10 mouse cellular contexts compared by ENCODE assay signal in genomic region chr7:16132161-16132581, GRCm38 (mm10). TPM values are rescaled to one million over a fixed set of nuclear protein-coding genes. Genes with fewer than 3 reads are reported as not detected.
DNase-seq lines count a peak whose midpoint lies in the region; ATAC-seq and TF ChIP-seq lines count a peak whose summit lies in the region.
"Had no signal": no experiment of that assay in that cellular context is flagged by ENCODE, and none has a peak within 500 bp of the region (broad histone marks: within the 10 kb centered on the region; RNA-seq: fewer than 3 reads in every experiment).

No protein-coding gene starts in this region.

- H3K4me2 ChIP-seq in kidney, embryonic 14.5 days (replicated peaks; ENCODE audit: low read depth, low read length) = 0 out of 2 replicates have a peak overlapping the region, but pooled peaks have one; percentile 10
- peak overlapping the region; percentile 69 for H3K4me2 ChIP-seq in forebrain, embryonic 16.5 days (ENCODE audit: low read length)
- H3K4me2 ChIP-seq in midbrain, postnatal 0 days (ENCODE audit: low read depth, low read length, poor library complexity, severe bottlenecking) = peak overlapping the region; percentile 80
- H3K4me2 ChIP-seq: liver, embryonic 15.5 days had no signal

- no peaks in the 10 kb centered on the region; the same call in 1 of the 2 replicates for H3K36me3 ChIP-seq in kidney, embryonic 14.5 days (ENCODE audit: control insufficient read depth, insufficient read depth, low read length)
- no peaks in the 10 kb centered on the region for H3K36me3 ChIP-seq in forebrain, embryonic 16.5 days (ENCODE audit: control insufficient read depth, insufficient read depth)
- H3K36me3 ChIP-seq in midbrain, postnatal 0 days (ENCODE audit: insufficient read depth, low read length) = peaks cover 11% of the 10 kb centered on the region; the same call in 1 of the 2 replicates
- H3K36me3 ChIP-seq: liver, embryonic 15.5 days had no signal

- H3K4me3 ChIP-seq in kidney, embryonic 14.5 days (ENCODE audit: low read length) = no peak overlapping the region
- no peak overlapping the region; the same call in 1 of the 2 replicates for H3K4me3 ChIP-seq in forebrain, embryonic 16.5 days (replicated peaks; ENCODE audit: low read length)
- H3K4me3 ChIP-seq in midbrain, postnatal 0 days (ENCODE audit: low read depth, low read length) = no peak overlapping the region
- H3K4me3 ChIP-seq: liver, embryonic 15.5 days had no signal

- ATAC-seq in kidney, embryonic 14.5 days (ENCODE audit: low FRiP score, low TSS enrichment) = no peak
- ATAC-seq in forebrain, embryonic 16.5 days = no peak
- ATAC-seq in midbrain, postnatal 0 days (ENCODE audit: low FRiP score) = no peak

- WGBS in kidney, embryonic 14.5 days = 16% methylated on average over 7 of the region's 7 CpGs
- 5% methylated on average over 7 of the region's 7 CpGs for WGBS in forebrain, embryonic 16.5 days
- 12% methylated on average over 7 of the region's 7 CpGs for WGBS in midbrain, postnatal 0 days

- DNase-seq in kidney, postnatal 14 days = no peak
- DNase-seq in cerebellum, adult 9-11 months = peak; percentile 80
- DNase-seq in midbrain, postnatal 0 days (ENCODE audit: low spot score) = peak; percentile 22
- no peak for DNase-seq in urinary bladder, postnatal 10 days (ENCODE audit: low spot score)
- no peak for DNase-seq in heart, adult 9 months (ENCODE audit: low spot score in 2 of 2)
- no peak for DNase-seq in gastrocnemius, postnatal 10 days
- DNase-seq: kidney, adult 8-10 months had no signal

- H3K27ac ChIP-seq in kidney, embryonic 14.5 days (ENCODE audit: low read depth, low read length) = no peak overlapping the region
- H3K27ac ChIP-seq in forebrain, embryonic 16.5 days (ENCODE audit: low read length) = no peak overlapping the region
- H3K27ac ChIP-seq in midbrain, postnatal 0 days (ENCODE audit: low read depth, low read length) = no peak overlapping the region
- H3K27ac ChIP-seq: liver, embryonic 15.5 days had no signal

- H3K27me3 ChIP-seq in kidney, embryonic 14.5 days (ENCODE audit: control insufficient read depth, insufficient read depth, low read length) = no peaks in the 10 kb centered on the region
- H3K27me3 ChIP-seq in forebrain, embryonic 16.5 days (replicated peaks; ENCODE audit: control insufficient read depth, insufficient read depth, low read length) = no peaks in the 10 kb centered on the region
- no peaks in the 10 kb centered on the region for H3K27me3 ChIP-seq in midbrain, postnatal 0 days (ENCODE audit: insufficient read depth, low read length)

- no peak overlapping the region for H3K9ac ChIP-seq in kidney, embryonic 14.5 days (ENCODE audit: low read depth, low read length)
- H3K9ac ChIP-seq in forebrain, embryonic 16.5 days (replicated peaks; ENCODE audit: low read depth, low read length) = no peak overlapping the region
- no peak overlapping the region; the same call in 1 of the 2 replicates for H3K9ac ChIP-seq in midbrain, postnatal 0 days (replicated peaks; ENCODE audit: low read length, poor library complexity, severe bottlenecking)
- H3K9ac ChIP-seq: liver, embryonic 15.5 days had no signal

- TF ChIP-seq CTCF in midbrain, postnatal 0 days (IDR thresholded peaks at IDR 0.05) = no peak

- no peaks in the 10 kb centered on the region for H3K9me3 ChIP-seq in kidney, embryonic 14.5 days (ENCODE audit: control insufficient read depth, low read length)
- H3K9me3 ChIP-seq in forebrain, embryonic 16.5 days (ENCODE audit: control insufficient read depth, low read length) = no peaks in the 10 kb centered on the region
- H3K9me3 ChIP-seq in midbrain, postnatal 0 days (ENCODE audit: low read length) = no peaks in the 10 kb centered on the region
- H3K9me3 ChIP-seq: liver, embryonic 15.5 days had no signal

- peaks cover 32% of the 10 kb centered on the region for H3K4me1 ChIP-seq in kidney, embryonic 14.5 days (ENCODE audit: control insufficient read depth, insufficient read depth, low read length)
- H3K4me1 ChIP-seq in forebrain, embryonic 16.5 days (replicated peaks; ENCODE audit: control insufficient read depth, insufficient read depth, low read length) = peaks cover 68% of the 10 kb centered on the region
- H3K4me1 ChIP-seq in midbrain, postnatal 0 days (ENCODE audit: insufficient read depth, low read length) = peaks cover 14% of the 10 kb centered on the region

RNA-seq across cellular contexts. Expression of gene Slc8a2, which starts 2.5 kb away (rescaled TPM):
- polyA plus RNA-seq in kidney, embryonic 14.5 days (2014; fragmentation: Nextera tagmentation; extraction: Ambion mirVana) = 0.21 and 0.24 TPM in 2 replicates
- 0.72 and 1.1 TPM in 2 replicates for polyA plus RNA-seq in forebrain, embryonic 16.5 days (2015; fragmentation: Nextera tagmentation; extraction: Ambion mirVana)
- total RNA-seq in midbrain, postnatal 0 days (2014; rRNA removed) = 64.2 and 76.0 TPM in 2 replicates
- polyA plus RNA-seq in midbrain, postnatal 0 days (2015; fragmentation: Nextera tagmentation; extraction: Ambion mirVana) = 0.96 and 1.1 TPM in 2 replicates
- under 1 TPM; 0.75 to 0.86 TPM for total RNA-seq in gastrocnemius, postnatal 10 days (2021)
- polyA plus RNA-seq: liver, embryonic 15.5 days had no signal

RNA-seq across cellular contexts. Expression of gene Kptn, which starts 12.5 kb away (rescaled TPM):
- 25.1 and 29.2 TPM in 2 replicates for polyA plus RNA-seq in kidney, embryonic 14.5 days (2014; fragmentation: Nextera tagmentation; extraction: Ambion mirVana)
- 40.9 and 53.2 TPM in 2 replicates for polyA plus RNA-seq in forebrain, embryonic 16.5 days (2015; fragmentation: Nextera tagmentation; extraction: Ambion mirVana)
- 42.5 and 44.1 TPM in 2 replicates for total RNA-seq in midbrain, postnatal 0 days (2014; rRNA removed)
- polyA plus RNA-seq in midbrain, postnatal 0 days (2015; fragmentation: Nextera tagmentation; extraction: Ambion mirVana) = 35.9 and 36.7 TPM in 2 replicates
- 10 to 100 TPM; 12.0 to 13.1 TPM for total RNA-seq in gastrocnemius, postnatal 10 days (2021)

RNA-seq across cellular contexts. Expression of gene Napa, which starts 33.9 kb away (rescaled TPM):
- polyA plus RNA-seq in kidney, embryonic 14.5 days (2014; fragmentation: Nextera tagmentation; extraction: Ambion mirVana) = 179 and 188 TPM in 2 replicates
- 197 and 220 TPM in 2 replicates for polyA plus RNA-seq in forebrain, embryonic 16.5 days (2015; fragmentation: Nextera tagmentation; extraction: Ambion mirVana)
- 375 and 403 TPM in 2 replicates for total RNA-seq in midbrain, postnatal 0 days (2014; rRNA removed)
- 236 and 258 TPM in 2 replicates for polyA plus RNA-seq in midbrain, postnatal 0 days (2015; fragmentation: Nextera tagmentation; extraction: Ambion mirVana)
- 100 to 1,000 TPM; 123 to 145 TPM for total RNA-seq in gastrocnemius, postnatal 10 days (2021)

RNA-seq across cellular contexts. Expression of gene Meis3, which starts 42.7 kb away (rescaled TPM):
- 26.1 and 28.0 TPM in 2 replicates for polyA plus RNA-seq in kidney, embryonic 14.5 days (2014; fragmentation: Nextera tagmentation; extraction: Ambion mirVana)
- polyA plus RNA-seq in forebrain, embryonic 16.5 days (2015; fragmentation: Nextera tagmentation; extraction: Ambion mirVana) = 99.6 and 118 TPM in 2 replicates
- total RNA-seq in midbrain, postnatal 0 days (2014; rRNA removed) = 93.8 and 111 TPM in 2 replicates
- 106 TPM in 2 replicates for polyA plus RNA-seq in midbrain, postnatal 0 days (2015; fragmentation: Nextera tagmentation; extraction: Ambion mirVana)
- 1 to 10 TPM; 4.2 to 6.8 TPM for total RNA-seq in gastrocnemius, postnatal 10 days (2021)

Comparison
In these comparisons a context has a peak if more than half of its experiments do, and no peak if none do; other contexts are left out.
1. H3K4me2 ChIP-seq: peak in every context shown above with its lines; median percentile 80 in midbrain, postnatal 0 days; 69 in forebrain, embryonic 16.5 days; 10 in kidney, embryonic 14.5 days.
2. DNase-seq: peak in cerebellum, adult 9-11 months (single experiment) and midbrain, postnatal 0 days (single experiment); none in kidney, postnatal 14 days (single experiment), urinary bladder, postnatal 10 days (single experiment), heart, adult 9 months (0 of 2) and gastrocnemius, postnatal 10 days (single experiment).